In genomic region chr6:71632829-71633662, GRCm38 (mm10) we compare ENCODE assay signal across 8 mouse cellular contexts. TPM values are rescaled to one million over a fixed set of nuclear protein-coding genes. Genes with fewer than 3 reads are reported as not detected.
A peak's percentile ranks its signal among the peaks of the same experiment; 100 is the strongest.
DNase-seq lines count a peak whose midpoint lies in the region; ATAC-seq lines count a peak whose summit lies in the region.

Kdm3a (minus strand) TSS chr6:71632990.

- peaks cover 7% of the 10 kb centered on the region; the same call in 1 of the 2 replicates for H3K36me3 ChIP-seq in hindbrain, embryonic 12.5 days

- peaks cover 28% of the 10 kb centered on the region for H3K4me1 ChIP-seq in hindbrain, embryonic 12.5 days

- H3K27me3 ChIP-seq in hindbrain, embryonic 12.5 days: peaks cover 10% of the 10 kb centered on the region

- peak; percentile 100 for DNase-seq in NIH3T3 (ENCODE audit: low read depth)
- DNase-seq in cerebellum, postnatal 10 days: peak; percentile 99 to 100
- peak; percentile 98 to 99 for DNase-seq in frontal cortex, postnatal 10 days (ENCODE audit: low spot score in 2 of 2)
- peak; percentile 98 to 99 for DNase-seq in layer of hippocampus, postnatal 14 days (ENCODE audit: low spot score in 2 of 2)
- peak; percentile 98 for DNase-seq in lung, postnatal 14 days
- peak; percentile 98 for DNase-seq in retina, adult 2 months (ENCODE audit: low read depth, low spot score)
- peak; percentile 99 for DNase-seq in thymus, postnatal 36 days

- no peaks in the 10 kb centered on the region for H3K9me3 ChIP-seq in hindbrain, embryonic 12.5 days (replicated peaks)

- peak within 1 kb of the TSS; percentile 100 for H3K27ac ChIP-seq in hindbrain, embryonic 12.5 days

- peak within 1 kb of the TSS; percentile 67 for H3K4me2 ChIP-seq in hindbrain, embryonic 12.5 days (replicated peaks)

- H3K4me3 ChIP-seq in hindbrain, embryonic 12.5 days: peak within 1 kb of the TSS; percentile 84

- H3K9ac ChIP-seq in hindbrain, embryonic 12.5 days: peak within 1 kb of the TSS; percentile 89

- peak; percentile 98 for ATAC-seq in hindbrain, embryonic 12.5 days (ENCODE audit: low FRiP score)

- under 1% methylated on average over 63 of the region's 63 CpGs for WGBS in hindbrain, embryonic 12.5 days

RNA-seq across cellular contexts. Expression of gene Kdm3a, which starts in this region (rescaled TPM):
- polyA plus RNA-seq in hindbrain, embryonic 12.5 days (2016; fragmentation: Nextera tagmentation; extraction: Ambion mirVana): 87.1 and 91.0 TPM in 2 replicates
- 10 to 100 TPM; 36.1 to 42.6 TPM for total RNA-seq in layer of hippocampus, postnatal 14 days (2021)

Comparison
In these comparisons a context has a peak if more than half of its experiments do, and no peak if none do; other contexts are left out.
1. Peak in every context shown above with its lines: DNase-seq, ATAC-seq, H3K4me3 ChIP-seq and H3K27ac ChIP-seq.